Mouse (Mus musculus): ENCODE data around the gene Atg16l2.
A peak's percentile ranks its signal among the peaks of the same experiment; 100 is the strongest.

DNA sequence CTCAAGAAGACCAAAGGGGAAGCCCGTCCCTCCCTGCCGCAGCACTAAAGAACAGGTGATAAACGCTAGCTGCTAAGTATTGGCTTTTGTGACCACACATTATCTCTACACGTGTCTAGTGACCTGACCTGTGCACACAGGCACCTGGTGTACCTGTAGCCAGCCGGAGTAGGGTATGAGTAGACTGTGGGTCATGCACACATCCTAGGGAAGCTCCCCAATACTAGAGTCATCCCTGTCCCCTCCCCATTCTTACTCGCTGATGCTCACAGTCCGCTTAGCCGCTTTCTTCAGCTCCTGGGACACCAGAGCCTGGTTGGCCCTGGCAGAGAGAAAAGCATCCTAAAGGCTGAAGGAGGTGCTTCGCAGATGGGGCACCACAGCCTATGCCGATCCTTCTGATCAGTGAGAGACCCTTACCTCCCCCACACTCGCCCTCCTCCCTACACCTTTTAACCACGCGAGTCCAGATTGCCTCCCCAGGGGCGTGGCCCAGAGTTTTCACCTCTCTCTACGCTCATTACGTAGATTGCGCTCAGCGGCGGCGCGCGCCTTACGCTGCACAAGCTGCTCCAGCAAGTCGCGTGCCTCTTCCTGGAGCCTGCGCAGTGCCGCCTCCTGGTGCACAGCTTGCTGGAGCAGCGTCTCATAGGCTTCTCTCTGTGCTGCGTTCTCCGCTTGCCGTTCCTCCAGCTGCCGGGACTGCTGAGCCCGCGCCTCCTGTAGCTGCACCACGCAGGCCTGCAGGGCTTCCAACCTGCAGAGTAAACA, 5.6 kb downstream of the Atg16l2 start:
- peak; percentile 27; the same call in 1 of the 2 replicates for TF ChIP-seq CTCF (IDR thresholded peaks at IDR 0.05; ENCODE audit: extremely low read depth, insufficient read length, insufficient replicate concordance, low read depth, low read length)
- TF ChIP-seq POLR2A (IDR thresholded peaks at IDR 0.05; ENCODE audit: low read depth, low read length), result 0 out of 2 replicates have a peak, but pooled peaks have one; percentile 12
